9 mouse cellular contexts compared by ENCODE assay signal in the genomic region with DNA sequence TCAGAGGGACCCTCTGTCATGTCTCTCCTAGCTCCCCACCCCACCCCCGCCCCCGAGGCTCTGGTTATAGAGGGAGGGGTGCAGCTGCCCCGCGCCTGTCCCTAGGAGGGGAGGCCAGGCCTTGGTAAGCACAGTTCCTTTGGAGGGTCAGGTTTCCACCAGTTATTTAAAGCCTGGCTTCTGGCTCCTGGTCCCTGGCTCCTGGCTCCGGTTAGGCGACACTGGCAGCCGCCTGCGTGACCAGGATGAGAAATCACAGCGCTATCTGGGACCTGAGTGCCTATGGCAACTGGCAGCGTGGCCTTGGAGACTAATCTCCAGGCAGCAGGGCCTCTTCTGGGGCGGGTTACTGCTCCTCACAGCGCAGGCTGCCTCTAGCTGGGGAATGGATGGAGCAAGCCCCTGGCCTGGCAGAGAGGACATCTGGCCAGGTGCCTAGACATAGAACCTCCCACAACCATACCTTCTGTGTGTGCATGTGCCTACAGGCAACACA. TPM values are rescaled to one million over a fixed set of nuclear protein-coding genes. Genes with fewer than 3 reads are reported as not detected.
DNase-seq lines count a peak whose midpoint lies in the region; ATAC-seq and TF ChIP-seq lines count a peak whose summit lies in the region.
"Had no signal": no experiment of that assay in that cellular context is flagged by ENCODE, and none has a peak within 500 bp of the region (broad histone marks: within the 10 kb centered on the region; RNA-seq: fewer than 3 reads in every experiment).

No protein-coding gene starts in this region.

- TF ChIP-seq EP300 in liver, postnatal 0 days (IDR thresholded peaks at IDR 0.05; ENCODE audit: low read depth) = no peak

- H3K4me2 ChIP-seq in hindbrain, embryonic 14.5 days (replicated peaks) = no peak overlapping the region
- H3K4me2 ChIP-seq in liver, postnatal 0 days (ENCODE audit: low read depth, low read length) = no peak overlapping the region

- no peak for TF ChIP-seq CTCF in liver, postnatal 0 days (IDR thresholded peaks at IDR 0.05; ENCODE audit: low read depth)

- H3K27ac ChIP-seq in hindbrain, embryonic 14.5 days = peak overlapping the region; percentile 79
- H3K27ac ChIP-seq in liver, postnatal 0 days (ENCODE audit: low read depth) = no peak overlapping the region
- H3K27ac ChIP-seq: left cerebral cortex, adult 2 months had no signal

- no peaks in the 10 kb centered on the region for H3K36me3 ChIP-seq in hindbrain, embryonic 14.5 days (replicated peaks; ENCODE audit: control insufficient read depth, insufficient read depth)
- H3K36me3 ChIP-seq in liver, postnatal 0 days (replicated peaks; ENCODE audit: insufficient read depth, low read length) = no peaks in the 10 kb centered on the region

- H3K9me3 ChIP-seq in hindbrain, embryonic 14.5 days (ENCODE audit: control insufficient read depth, low read length) = no peaks in the 10 kb centered on the region
- no peaks in the 10 kb centered on the region for H3K9me3 ChIP-seq in liver, postnatal 0 days (ENCODE audit: low read length)

- H3K4me1 ChIP-seq in hindbrain, embryonic 14.5 days (replicated peaks; ENCODE audit: control insufficient read depth, insufficient read depth, low read length) = peaks cover 16% of the 10 kb centered on the region
- H3K4me1 ChIP-seq in liver, postnatal 0 days (ENCODE audit: insufficient read depth) = peaks cover 22% of the 10 kb centered on the region

- no peak overlapping the region for H3K9ac ChIP-seq in hindbrain, embryonic 14.5 days
- H3K9ac ChIP-seq in liver, postnatal 0 days (replicated peaks) = no peak overlapping the region

- H3K27me3 ChIP-seq in hindbrain, embryonic 14.5 days (ENCODE audit: control insufficient read depth, insufficient read depth, low read length) = no peaks in the 10 kb centered on the region
- no peaks in the 10 kb centered on the region for H3K27me3 ChIP-seq in liver, postnatal 0 days (ENCODE audit: insufficient read depth, low read length)

- peak; percentile 33 for DNase-seq in right cerebral cortex, adult 18-20 months
- DNase-seq in right cerebral cortex, postnatal 36 days (ENCODE audit: low spot score in 2 of 2) = no peak
- peak; percentile 75 to 84 for DNase-seq in cerebellum, postnatal 10 days
- DNase-seq in gastrocnemius, adult 8-10 months (ENCODE audit: low spot score in 2 of 2) = peak; percentile 76 to 87
- peak; percentile 63 for DNase-seq in hindbrain, embryonic 14.5 days (ENCODE audit: low spot score)
- DNase-seq in liver, postnatal 0 days = peak; percentile 26
- no peak for DNase-seq in yolk sac, embryonic 10.5 days (ENCODE audit: low spot score)

- 40% methylated on average over 12 of the region's 12 CpGs for WGBS in hindbrain, embryonic 14.5 days
- WGBS in liver, postnatal 0 days (ENCODE audit: insufficient replicate concordance) = 71% methylated on average over 12 of the region's 12 CpGs

- ATAC-seq in hindbrain, embryonic 14.5 days (ENCODE audit: low FRiP score) = peak; percentile 78
- no peak for ATAC-seq in liver, postnatal 0 days
- no peak for ATAC-seq in erythroid progenitor cell, adult 5-6 weeks (replicated peaks; ENCODE audit: low FRiP score, poor library complexity, severe bottlenecking)

- H3K4me3 ChIP-seq in hindbrain, embryonic 14.5 days (replicated peaks; ENCODE audit: low read length) = no peak overlapping the region
- no peak overlapping the region for H3K4me3 ChIP-seq in liver, postnatal 0 days (ENCODE audit: low read depth, low read length)
- H3K4me3 ChIP-seq: left cerebral cortex, adult 2 months had no signal

RNA-seq across cellular contexts. Expression of gene Gtf2ird1, which starts 20.6 kb away (rescaled TPM):
- 10 to 100 TPM; 13.1 to 15.3 (median 14.8) TPM for total RNA-seq in gastrocnemius, adult 8-10 months (2022)
- polyA plus RNA-seq in hindbrain, embryonic 14.5 days (2014; fragmentation: Nextera tagmentation; extraction: Ambion mirVana) = 57.1 and 57.3 TPM in 2 replicates
- 10.0 and 11.0 TPM in 2 replicates for polyA plus RNA-seq in liver, postnatal 0 days (2015; fragmentation: Nextera tagmentation; extraction: Ambion mirVana)
- total RNA-seq in erythroid progenitor cell, adult 5-6 weeks (2015; ENCODE audit: low replicate concordance) = 6.3 and 19.1 TPM in 2 replicates
- 0.77 and 1.6 TPM in 2 replicates for total RNA-seq in erythroid progenitor cell, adult 5-6 weeks (2017; ENCODE audit: low replicate concordance)

Comparison
In these comparisons a context has a peak if more than half of its experiments do, and no peak if none do; other contexts are left out.
1. DNase-seq: peak in right cerebral cortex, adult 18-20 months (single experiment), cerebellum, postnatal 10 days (2 of 2), gastrocnemius, adult 8-10 months (2 of 2), hindbrain, embryonic 14.5 days (single experiment) and liver, postnatal 0 days (single experiment); none in right cerebral cortex, postnatal 36 days (0 of 2) and yolk sac, embryonic 10.5 days (single experiment).